Comparison of ENCODE assay signal across 9 mouse cellular contexts in the genomic region with DNA sequence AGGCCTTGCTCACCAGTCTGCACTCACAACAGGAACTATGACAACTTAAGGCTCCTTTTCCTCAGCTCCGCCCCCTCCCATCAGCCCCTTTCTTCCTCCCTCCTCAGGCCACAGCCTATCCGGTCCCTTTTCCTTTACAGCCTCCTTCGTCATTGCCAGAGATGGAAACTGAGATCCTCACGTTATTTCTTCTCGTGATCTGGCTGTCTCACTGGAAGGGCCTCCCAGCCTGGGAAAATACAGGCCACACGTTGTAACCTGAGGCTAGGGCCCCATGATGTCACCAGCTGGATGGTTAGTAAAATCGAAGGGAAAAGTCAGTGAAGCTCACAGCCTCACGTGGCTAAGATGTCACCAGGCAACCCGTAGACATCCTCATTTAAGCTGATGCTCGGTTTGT. TPM values are rescaled to one million over a fixed set of nuclear protein-coding genes. Genes with fewer than 3 reads are reported as not detected.
A peak's percentile ranks its signal among the peaks of the same experiment; 100 is the strongest.
DNase-seq lines count a peak whose midpoint lies in the region; ATAC-seq lines count a peak whose summit lies in the region.
"Had no signal": no experiment of that assay in that cellular context is flagged by ENCODE, and none has a peak within 500 bp of the region (broad histone marks: within the 10 kb centered on the region; RNA-seq: fewer than 3 reads in every experiment).

No protein-coding gene starts in this region.

- H3K9me3 ChIP-seq in intestine, embryonic 14.5 days (ENCODE audit: control insufficient read depth, low read length): no peaks in the 10 kb centered on the region
- peaks cover 5% of the 10 kb centered on the region for H3K9me3 ChIP-seq in neural tube, embryonic 13.5 days

- WGBS in intestine, embryonic 14.5 days: 53% methylated on average over 10 of the region's 10 CpGs
- 65% methylated on average over 10 of the region's 10 CpGs for WGBS in neural tube, embryonic 13.5 days

- no peak overlapping the region for H3K9ac ChIP-seq in intestine, embryonic 14.5 days (ENCODE audit: low read length)
- no peak overlapping the region for H3K9ac ChIP-seq in neural tube, embryonic 13.5 days

- H3K4me1 ChIP-seq in intestine, embryonic 14.5 days (replicated peaks; ENCODE audit: control insufficient read depth, insufficient read depth, low read length): peaks cover 3% of the 10 kb centered on the region; the same call in 1 of the 2 replicates
- H3K4me1 ChIP-seq in neural tube, embryonic 13.5 days (replicated peaks): peaks cover 32% of the 10 kb centered on the region

- no peaks in the 10 kb centered on the region for H3K27me3 ChIP-seq in intestine, embryonic 14.5 days (replicated peaks; ENCODE audit: control insufficient read depth, insufficient read depth, low read length)
- no peaks in the 10 kb centered on the region for H3K27me3 ChIP-seq in neural tube, embryonic 13.5 days

- H3K36me3 ChIP-seq in intestine, embryonic 14.5 days (ENCODE audit: control insufficient read depth, insufficient read depth, low read length): peaks cover 11% of the 10 kb centered on the region
- H3K36me3 ChIP-seq in neural tube, embryonic 13.5 days: peaks cover 43% of the 10 kb centered on the region

- DNase-seq in adrenal gland, postnatal 14 days: peak; percentile 26
- no peak for DNase-seq in adrenal gland, adult 18-20 months (ENCODE audit: low spot score in 2 of 2)
- DNase-seq in 3134 (ENCODE audit: extremely low read depth, insufficient read length, low spot score): peak; percentile 70
- DNase-seq in embryo, embryonic 11 days: peak; percentile 44
- peak; percentile 52 for DNase-seq in intestine, embryonic 14.5 days (ENCODE audit: low spot score)
- DNase-seq in ovary, postnatal 36 days (ENCODE audit: low spot score): no peak
- no peak for DNase-seq in cerebellum, postnatal 36 days

- ATAC-seq in intestine, embryonic 14.5 days (replicated peaks; ENCODE audit: low FRiP score, low TSS enrichment, low read depth): no peak
- no peak for ATAC-seq in neural tube, embryonic 13.5 days (ENCODE audit: low read depth)

- H3K27ac ChIP-seq in intestine, embryonic 14.5 days (ENCODE audit: low read depth): no peak overlapping the region
- H3K27ac ChIP-seq in neural tube, embryonic 13.5 days (replicated peaks): no peak overlapping the region
- H3K27ac ChIP-seq: heart, adult 2 months had no signal

- no peak overlapping the region for H3K4me2 ChIP-seq in intestine, embryonic 14.5 days (ENCODE audit: low read length)
- H3K4me2 ChIP-seq in neural tube, embryonic 13.5 days: peak overlapping the region; percentile 85

- no peak overlapping the region for H3K4me3 ChIP-seq in intestine, embryonic 14.5 days (ENCODE audit: low read depth, low read length)
- H3K4me3 ChIP-seq in neural tube, embryonic 13.5 days: 0 out of 2 replicates have a peak overlapping the region, but pooled peaks have one; percentile 89
- H3K4me3 ChIP-seq: heart, adult 2 months had no signal

RNA-seq across cellular contexts. Expression of a gene that starts 4.5 kb away (rescaled TPM):
- total RNA-seq in adrenal gland, postnatal 14 days (2021): 43.1 and 51.9 TPM in 2 replicates
- total RNA-seq in adrenal gland, adult 18-20 months (2021): 10 to 100 TPM; 23.6 to 28.5 TPM
- polyA plus RNA-seq in intestine, embryonic 14.5 days (2014; fragmentation: Nextera tagmentation; extraction: Ambion mirVana): 124 and 126 TPM in 2 replicates
- polyA plus RNA-seq in neural tube, embryonic 13.5 days (2015; fragmentation: Nextera tagmentation; extraction: Ambion mirVana): 140 and 158 TPM in 2 replicates

Comparison
In these comparisons a context has a peak if more than half of its experiments do, and no peak if none do; other contexts are left out.
1. DNase-seq: peak in adrenal gland, postnatal 14 days (single experiment), 3134 (single experiment), embryo, embryonic 11 days (single experiment) and intestine, embryonic 14.5 days (single experiment); none in adrenal gland, adult 18-20 months (0 of 2), ovary, postnatal 36 days (single experiment) and cerebellum, postnatal 36 days (0 of 2).